Mouse (Mus musculus) heart, adult 11 months (tissue): ENCODE data around the gene Gm8265.
"Not testable (repeated sequence)": the region's sequence is repeated elsewhere in the genome, so short reads cannot be mapped to it uniquely, and the experiment has no call there.

ENCODE experiments used
- DNase-seq: peaks from one replicate; pipeline ENCODE4 v3.0.0; 2022

The Gm8265 gene

GRCm38 (mm10) chr14:5632928-5633327 lies at the start of gene Gm8265:
TSS of gene Gm8265 (minus strand) at chr14:5633028.
- DNase-seq, result not testable (repeated sequence)
